Mouse (Mus musculus) limb, embryonic 14.5 days (tissue): ENCODE results near the gene Snorc. TPM values are rescaled to one million over a fixed set of nuclear protein-coding genes. Genes with fewer than 3 reads are reported as not detected.

ENCODE experiments used
- ATAC-seq: fragments of 200-750 bp; cut with Nextera tagmentation; 2 replicates; pipeline ENCODE4 v1.8.0; 2017; ENCODE audit warnings: low read depth, moderate number of reproducible peaks, moderate TSS enrichment; ENCODE audit not compliant: low FRiP score
- DNase-seq: peaks from one replicate; pipeline ENCODE4 v3.0.0-alpha.2; 2015; ENCODE audit warnings: low spot score
- H3K27ac ChIP-seq: fragments of 300-500 bp; sonication (generic); replicated peaks from 2 replicates; pipeline ENCODE4 v1.5.1; 2014; ENCODE audit warnings: low read depth, mild to moderate bottlenecking, low read length, moderate library complexity, mixed read lengths
- H3K27me3 ChIP-seq: fragments of 300-500 bp; sonication (generic); 2 replicates; pipeline ENCODE4 v1.6.1; 2014; ENCODE audit warnings: low read length, mixed read lengths; ENCODE audit not compliant: control insufficient read depth, insufficient read depth
- H3K36me3 ChIP-seq: fragments of 300-500 bp; sonication (generic); 2 replicates; pipeline ENCODE4 v1.6.1; 2014; ENCODE audit warnings: mild to moderate bottlenecking, low read length, moderate library complexity, mixed read lengths; ENCODE audit not compliant: control insufficient read depth, insufficient read depth
- H3K4me1 ChIP-seq: fragments of 300-500 bp; sonication (generic); 2 replicates; pipeline ENCODE4 v1.6.1; 2014; ENCODE audit warnings: antibody characterized with exemption, low read length, mixed read lengths; ENCODE audit not compliant: control insufficient read depth, insufficient read depth
- H3K4me2 ChIP-seq: fragments of 300-500 bp; sonication (generic); replicated peaks from 2 replicates; pipeline ENCODE4 v1.6.1; 2014; ENCODE audit warnings: low read depth, mild to moderate bottlenecking, low read length, moderate library complexity; ENCODE audit not compliant: severe bottlenecking
- H3K4me3 ChIP-seq: fragments of 300-500 bp; sonication (generic); replicated peaks from 2 replicates; pipeline ENCODE4 v1.5.1; 2014; ENCODE audit warnings: low read length
- H3K9ac ChIP-seq: fragments of 300-500 bp; sonication (generic); 2 replicates; pipeline ENCODE4 v1.6.1; 2014; ENCODE audit warnings: mild to moderate bottlenecking, low read depth, low read length, moderate library complexity; ENCODE audit not compliant: severe bottlenecking
- H3K9me3 ChIP-seq: fragments of 300-500 bp; sonication (generic); 2 replicates; pipeline ENCODE4 v1.6.1; 2016; ENCODE audit warnings: low read length; ENCODE audit not compliant: control insufficient read depth
- POLR2A ChIP-seq: fragments of 200-500 bp; IDR thresholded peaks from 2 replicates; pipeline ENCODE4 v1.8.0; 2012; ENCODE audit warnings: inconsistent platforms, mild to moderate bottlenecking, moderate library complexity, borderline replicate concordance; ENCODE audit not compliant: insufficient read depth, insufficient read length; ENCODE audit errors: extremely low read depth
- WGBS: fragments of 180-500 bp; shearing (Covaris S2); extraction: QIAGEN DNeasy Blood & Tissue Kit; methylation state at CpG from one replicate; pipeline ENCODE4 v1.1.7; 2014; 5-methylcytosine and 5-hydroxymethylcytosine counted together
- polyA plus RNA-seq, 2 experiments: library from polyadenylated mRNA; depleted of rRNA in 1 of 2; stranded (reverse) in 1 of 2; unstranded in 1 of 2; fragments of >200 nt; fragmentation: Nextera tagmentation in 1 of 2; extraction: Ambion mirVana in 1 of 2; gene quantifications; 2 replicates each; pipeline versions ENCODE4 v1.2.1 to v1.2.3; 2012 to 2014

Snorc gene
- polyA plus RNA-seq, 2 experiments, result 69.9 to 204 TPM

- Histone ChIP-seq H3K4me1 (peaks cover 9% of the 10 kb centered on the region), H3K9ac (no peak overlapping the region), H3K9me3 (no peaks in the 10 kb centered on the region), H3K36me3 (no peaks in the 10 kb centered on the region), H3K4me3 (no peak overlapping the region), H3K27ac (peak overlapping the region; percentile 58; the same call in 1 of the 2 replicates), H3K4me2 (peak overlapping the region; percentile 9; the same call in 1 of the 2 replicates), H3K27me3 (peaks cover 22% of the 10 kb centered on the region)
- ATAC-seq (no peak), DNase-seq (no peak)
- TF ChIP-seq POLR2A, result no peak
- WGBS, result 75% methylated on average over 7 of the region's 7 CpGs
These were observed 2.5 kb downstream of the Snorc start for GRCm38 (mm10) chr1:87472576-87472975.

GRCm38 (mm10) chr1:87475076-87475895 lies 5.2 kb downstream of the Snorc start:
- no peaks in the 10 kb centered on the region for H3K9me3 ChIP-seq
- TF ChIP-seq POLR2A, result no peak
- H3K4me1 ChIP-seq, result peaks cover 9% of the 10 kb centered on the region
- 4% methylated on average over 36 of the region's 42 CpGs for WGBS
- peaks cover 22% of the 10 kb centered on the region for H3K27me3 ChIP-seq
- H3K36me3 ChIP-seq, result no peaks in the 10 kb centered on the region
- H3K27ac ChIP-seq, result no peak overlapping the region
- DNase-seq, result no peak
- peak overlapping the region; percentile 60 for H3K4me2 ChIP-seq
- ATAC-seq, result no peak
- 0 out of 2 replicates have a peak overlapping the region, but pooled peaks have one; percentile 12 for H3K9ac ChIP-seq
- H3K4me3 ChIP-seq, result peak overlapping the region; percentile 34

GRCm38 (mm10) chr1:87482546-87482945 lies 12.5 kb downstream of the Snorc start:
- no peak for DNase-seq
- no peak overlapping the region for H3K9ac ChIP-seq
- no peak for ATAC-seq
- no peak overlapping the region for H3K27ac ChIP-seq
- H3K9me3 ChIP-seq, result no peaks in the 10 kb centered on the region
- H3K4me2 ChIP-seq, result no peak overlapping the region
- no peaks in the 10 kb centered on the region for H3K36me3 ChIP-seq
- 81% methylated on average over 4 of the region's 4 CpGs for WGBS
- no peak for TF ChIP-seq POLR2A
- no peak overlapping the region for H3K4me3 ChIP-seq
- H3K4me1 ChIP-seq, result no peaks in the 10 kb centered on the region; the same call in 1 of the 2 replicates
- no peaks in the 10 kb centered on the region for H3K27me3 ChIP-seq

- Histone ChIP-seq H3K4me3 (no peak overlapping the region), H3K27ac (no peak overlapping the region), H3K9me3 (no peaks in the 10 kb centered on the region), H3K4me2 (no peak overlapping the region), H3K27me3 (no peaks in the 10 kb centered on the region), H3K9ac (no peak overlapping the region), H3K4me1 (no peaks in the 10 kb centered on the region; the same call in 1 of the 2 replicates), H3K36me3 (no peaks in the 10 kb centered on the region)
- ATAC-seq (no peak), DNase-seq (no peak)
- no peak for TF ChIP-seq POLR2A
- 64% methylated on average over 6 of the region's 6 CpGs for whole genome bisulfite sequencing
These were observed 16.3 kb downstream of the Snorc start for GRCm38 (mm10) chr1:87486386-87486785.

- DNase-seq, result no peak
- Histone ChIP-seq H3K4me2 (no peak overlapping the region), H3K27me3 (no peaks in the 10 kb centered on the region), H3K4me3 (no peak overlapping the region), H3K9me3 (no peaks in the 10 kb centered on the region), H3K4me1 (no peaks in the 10 kb centered on the region), H3K9ac (no peak overlapping the region), H3K36me3 (no peaks in the 10 kb centered on the region), H3K27ac (no peak overlapping the region)
- no peak for ATAC-seq
- 88% methylated on average over 3 of the region's 3 CpGs for WGBS
- TF ChIP-seq POLR2A, result no peak
These were observed 22.2 kb downstream of the Snorc start for GRCm38 (mm10) chr1:87492285-87492684.
